Mouse (Mus musculus) left cerebral cortex, postnatal 36 days (tissue): Measurements from ENCODE around the gene Hist1h2bb. TPM values are rescaled to one million over a fixed set of nuclear protein-coding genes. Genes with fewer than 3 reads are reported as not detected.
"Not testable (repeated sequence)": the region's sequence is repeated elsewhere in the genome, so short reads cannot be mapped to it uniquely, and the experiment has no call there.

ENCODE experiments used
- DNase-seq, 2 experiments: peaks; one replicate each; pipeline ENCODE4 v3.0.0; 2021 to 2022; ENCODE audit warnings: low spot score in 2 of 2, mixed read lengths in 1 of 2
- intact Hi-C: fragments of 180-260 bp; cut with DNase I; formaldehyde crosslinking; loops from one replicate; pipeline ENCODE4 v1.15.1; 2025
- total RNA-seq, 2 experiments: library from RNA; stranded (reverse); gene quantifications; 2 replicates each; pipeline ENCODE4 v1.2.3; 2021

The Hist1h2bb gene
- total RNA-seq, 2 experiments from 2014 or later = 17.9 to 19.8 TPM

DNA sequence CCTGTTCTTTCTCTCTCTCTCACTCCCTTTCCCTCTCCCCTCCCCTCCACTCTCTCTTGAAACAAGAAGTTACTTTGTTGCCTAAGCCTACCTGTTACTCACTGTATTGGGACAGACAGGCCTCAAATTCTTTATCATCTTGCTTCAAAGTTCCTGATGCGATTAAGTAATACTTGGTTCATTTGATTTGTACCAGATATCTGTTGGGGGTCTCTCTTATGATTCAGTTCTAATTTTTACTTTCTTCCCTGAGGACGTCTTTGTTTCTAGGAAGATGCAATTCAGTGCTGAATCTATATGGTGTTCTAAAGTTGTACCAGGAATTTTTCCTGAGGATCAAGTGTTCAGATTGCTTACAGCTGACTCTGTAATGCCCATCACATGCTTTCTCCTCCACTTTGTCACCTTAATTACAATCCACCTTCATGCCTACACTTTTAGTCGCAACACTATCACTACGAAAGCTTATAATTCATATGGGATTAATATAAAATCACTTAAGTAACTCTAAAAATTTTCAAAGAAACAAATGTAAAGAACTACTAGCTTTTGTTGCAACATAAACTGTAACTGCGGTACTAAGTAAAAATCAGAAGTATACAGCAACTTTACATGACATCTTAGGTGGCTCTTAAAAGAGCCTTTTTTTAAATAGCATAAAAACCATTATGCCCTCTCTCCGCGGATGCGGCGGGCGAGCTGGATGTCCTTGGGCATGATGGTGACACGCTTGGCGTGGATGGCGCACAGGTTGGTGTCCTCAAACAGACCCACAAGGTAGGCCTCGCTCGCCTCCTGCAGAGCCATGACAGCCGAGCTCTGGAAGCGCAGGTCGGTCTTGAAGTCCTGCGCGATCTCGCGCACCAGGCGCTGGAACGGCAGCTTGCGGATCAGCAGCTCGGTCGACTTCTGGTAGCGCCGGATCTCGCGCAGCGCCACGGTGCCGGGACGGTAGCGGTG, 1.8 kb upstream of the Hist1h2bb start:
- intact Hi-C loops = loop anchor here (5.0 kb wide), 2 partner anchors 162 to 1702 kb away; partner anchors contain the start of genes Hist1h2ag, Hist1h2bj, Hist1h4d and Hist1h4i
- no peak for DNase-seq

DNA sequence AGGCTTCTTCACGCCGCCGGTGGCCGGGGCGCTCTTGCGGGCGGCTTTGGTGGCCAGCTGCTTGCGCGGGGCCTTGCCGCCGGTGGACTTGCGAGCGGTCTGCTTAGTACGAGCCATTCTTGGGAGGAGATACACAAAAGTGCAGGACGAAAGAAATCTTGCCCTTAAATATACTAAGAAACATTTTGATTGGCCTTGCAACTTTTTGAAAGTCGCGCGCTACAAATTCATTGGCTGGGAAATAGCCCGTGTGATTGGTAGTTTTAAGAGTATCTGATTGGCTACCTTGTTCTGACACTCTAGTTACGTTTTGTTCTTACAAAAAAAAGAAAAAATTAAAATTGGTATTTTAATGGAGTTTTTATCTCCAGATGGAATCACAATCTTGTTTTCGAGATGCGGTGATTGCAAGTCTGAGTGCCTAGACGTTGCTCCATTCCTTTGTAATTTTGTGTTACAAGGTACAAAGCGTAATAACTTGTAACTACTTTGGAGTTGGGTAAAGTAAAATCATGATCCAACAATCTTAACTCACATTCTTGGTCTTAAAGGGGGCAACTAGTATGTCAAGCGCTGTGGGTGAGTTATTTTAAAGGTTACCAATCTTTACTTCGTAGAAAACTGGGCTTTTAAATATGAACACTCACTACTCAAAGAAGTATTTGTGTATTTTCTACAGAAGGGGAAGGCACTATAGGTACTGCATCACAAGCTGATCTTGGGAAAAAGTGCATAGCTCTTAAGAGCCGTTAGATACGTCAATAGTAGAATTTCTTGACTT, 963 bp upstream of the Hist1h2bb start, which contains the start of gene Hist1h3c:
Gene Hist1h3c, minus strand, starts transcription at position 222 of the 781 bp plus-strand sequence.
- peak; percentile 70 to 84 for DNase-seq
- intact Hi-C loops = loop anchor here (5.0 kb wide), 1 partner anchor 1703 kb away; the partner anchor contains the start of genes Hist1h2ag, Hist1h2bj and Hist1h4i

DNA sequence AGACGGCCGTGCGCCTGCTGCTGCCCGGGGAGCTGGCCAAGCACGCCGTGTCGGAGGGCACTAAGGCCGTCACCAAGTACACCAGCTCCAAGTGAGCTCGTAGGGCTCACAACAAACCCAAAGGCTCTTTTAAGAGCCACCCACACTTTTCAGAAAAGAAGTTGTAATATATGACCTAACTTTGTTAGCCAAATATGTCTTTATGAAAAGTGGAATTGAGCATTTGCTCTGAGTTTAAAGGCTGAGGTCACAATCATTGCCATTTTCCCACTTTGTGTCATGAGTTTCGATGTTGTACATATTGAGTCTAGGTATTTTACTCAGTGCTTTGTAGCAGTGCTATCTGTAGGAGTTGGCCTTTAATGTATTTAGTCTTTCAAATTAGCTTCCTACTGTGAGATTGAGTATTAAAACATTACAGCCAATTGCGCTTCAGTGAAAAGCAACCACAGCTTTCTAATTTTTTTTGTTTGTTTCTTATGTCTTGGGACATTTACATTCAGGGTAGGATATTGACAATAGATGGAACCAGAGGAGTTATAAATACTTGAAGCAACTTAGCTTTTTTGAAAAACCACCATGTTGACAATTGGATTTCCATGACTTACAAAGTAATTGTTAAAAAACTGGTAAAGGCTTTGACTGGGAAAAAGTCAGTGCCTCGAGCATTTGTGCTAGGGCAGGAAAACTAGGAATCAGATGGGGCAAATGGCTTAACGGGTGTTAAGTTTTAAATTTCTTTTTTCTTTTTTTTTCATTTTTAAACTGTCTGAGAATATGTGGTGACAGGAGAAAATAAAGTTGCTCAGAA, 752 bp downstream of the Hist1h2bb start:
- intact Hi-C loops = loop anchor here (5.0 kb wide), 1 partner anchor 1705 kb away; the partner anchor contains the start of genes Hist1h2ag, Hist1h2bj and Hist1h4i
- DNase-seq = no peak

DNA sequence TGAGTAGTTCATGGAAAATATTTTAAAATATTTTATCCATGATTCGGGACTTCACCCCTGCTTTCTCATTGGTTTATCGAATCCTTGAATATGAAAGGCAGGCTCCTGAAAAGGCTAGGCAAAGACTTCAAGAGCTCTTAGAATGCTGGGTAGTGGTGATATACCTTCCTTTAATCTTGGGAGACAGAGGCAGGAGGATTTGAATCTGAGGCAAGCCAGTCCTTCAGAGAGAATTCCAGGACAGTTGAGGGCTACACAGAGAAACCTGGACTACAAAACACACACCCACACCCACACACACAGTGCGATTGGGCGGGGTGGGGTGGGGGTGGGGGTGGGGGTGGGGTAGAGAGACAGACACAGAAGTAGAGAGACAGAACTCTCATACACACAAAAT, 1.4 kb downstream of the Hist1h2bb start:
- no peak for DNase-seq
- intact Hi-C loops = loop anchor here (5.0 kb wide), 1 partner anchor 1706 kb away; the partner anchor contains the start of genes Hist1h2ag, Hist1h2bj and Hist1h4i

DNA sequence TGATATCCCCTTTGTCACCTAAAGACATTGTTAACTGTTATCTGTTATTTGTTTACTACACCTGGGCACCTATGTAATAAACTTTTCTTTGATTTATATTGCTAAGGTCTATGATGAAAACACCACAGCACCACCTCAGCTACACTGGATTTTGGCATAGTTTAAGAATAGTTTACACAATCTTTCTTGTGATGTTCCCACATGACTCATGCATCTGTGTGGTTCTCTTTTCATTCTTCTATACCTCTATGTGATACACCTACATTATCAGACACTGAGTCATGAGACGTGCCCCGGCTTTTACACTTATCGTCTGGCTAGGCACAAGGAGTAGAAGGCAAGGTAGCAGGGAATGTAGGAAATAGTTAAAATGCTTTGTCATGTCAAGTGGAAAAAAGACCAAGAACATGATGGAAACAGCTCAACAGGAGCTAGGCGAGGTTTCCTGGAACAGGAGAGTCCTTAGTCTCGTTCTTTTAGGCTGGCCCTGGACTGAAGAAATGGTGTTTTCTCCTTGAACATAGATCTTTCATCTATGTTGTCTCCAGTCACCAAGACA, 3.1 kb downstream of the Hist1h2bb start:
- no peak for DNase-seq
- intact Hi-C loops = loop anchor here (5.0 kb wide), 1 partner anchor 1707 kb away; the partner anchor contains the start of genes Hist1h2ag, Hist1h2bj and Hist1h4i

DNA sequence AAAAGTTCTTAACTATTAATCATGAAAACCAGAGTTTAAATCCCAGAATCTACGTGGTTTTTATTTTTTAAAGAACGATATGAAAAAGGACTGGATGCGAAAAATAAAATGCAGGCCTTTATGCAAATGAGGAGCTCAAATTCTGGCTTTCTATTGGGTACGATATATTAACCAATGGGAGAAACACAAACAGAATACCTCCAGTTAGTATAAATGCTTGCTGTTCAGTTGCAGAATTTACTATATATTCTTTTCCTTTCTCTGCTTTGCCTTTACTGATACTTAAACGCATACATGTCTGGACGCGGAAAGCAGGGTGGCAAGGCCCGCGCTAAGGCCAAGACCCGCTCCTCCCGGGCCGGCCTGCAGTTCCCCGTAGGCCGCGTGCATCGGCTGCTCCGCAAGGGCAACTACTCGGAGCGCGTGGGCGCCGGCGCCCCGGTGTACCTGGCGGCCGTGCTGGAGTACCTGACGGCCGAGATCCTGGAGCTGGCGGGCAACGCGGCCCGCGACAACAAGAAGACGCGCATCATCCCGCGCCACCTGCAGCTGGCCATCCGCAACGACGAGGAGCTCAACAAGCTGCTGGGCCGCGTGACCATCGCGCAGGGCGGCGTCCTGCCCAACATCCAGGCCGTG, 4.4 kb downstream of the Hist1h2bb start, which contains the start of gene Hist1h2ab:
Gene Hist1h2ab, plus strand, starts transcription at position 288 of the 639 bp plus-strand sequence.
- intact Hi-C loops = not testable (repeated sequence)

DNA sequence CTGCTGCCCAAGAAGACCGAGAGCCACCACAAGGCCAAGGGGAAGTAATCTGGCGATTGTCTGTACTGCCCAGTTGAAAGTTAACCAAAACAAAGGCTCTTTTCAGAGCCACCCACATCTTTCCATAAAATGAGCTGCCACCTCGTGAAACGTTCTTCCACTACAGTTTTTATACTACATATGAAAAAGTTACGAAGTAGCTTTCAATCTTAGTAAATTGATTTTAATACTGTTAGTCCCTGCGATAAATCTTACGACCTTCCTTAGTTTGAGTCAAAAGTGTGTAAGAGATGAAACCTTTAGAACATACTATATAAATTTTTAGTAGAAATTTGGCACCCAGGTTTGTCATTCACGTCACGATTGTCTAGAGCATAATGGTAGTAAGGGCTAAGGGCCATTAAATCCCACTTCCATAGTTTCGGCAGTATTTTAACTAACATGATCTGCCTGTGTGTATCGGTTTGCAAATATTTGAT, 5.0 kb downstream of the Hist1h2bb start:
- intact Hi-C loops = no loop called here
- DNase-seq = no peak

More for the DNA sequence above, 4.4 kb downstream of the Hist1h2bb start, which contains the start of gene Hist1h2ab:
- peak; percentile 59 to 68 for DNase-seq

DNA sequence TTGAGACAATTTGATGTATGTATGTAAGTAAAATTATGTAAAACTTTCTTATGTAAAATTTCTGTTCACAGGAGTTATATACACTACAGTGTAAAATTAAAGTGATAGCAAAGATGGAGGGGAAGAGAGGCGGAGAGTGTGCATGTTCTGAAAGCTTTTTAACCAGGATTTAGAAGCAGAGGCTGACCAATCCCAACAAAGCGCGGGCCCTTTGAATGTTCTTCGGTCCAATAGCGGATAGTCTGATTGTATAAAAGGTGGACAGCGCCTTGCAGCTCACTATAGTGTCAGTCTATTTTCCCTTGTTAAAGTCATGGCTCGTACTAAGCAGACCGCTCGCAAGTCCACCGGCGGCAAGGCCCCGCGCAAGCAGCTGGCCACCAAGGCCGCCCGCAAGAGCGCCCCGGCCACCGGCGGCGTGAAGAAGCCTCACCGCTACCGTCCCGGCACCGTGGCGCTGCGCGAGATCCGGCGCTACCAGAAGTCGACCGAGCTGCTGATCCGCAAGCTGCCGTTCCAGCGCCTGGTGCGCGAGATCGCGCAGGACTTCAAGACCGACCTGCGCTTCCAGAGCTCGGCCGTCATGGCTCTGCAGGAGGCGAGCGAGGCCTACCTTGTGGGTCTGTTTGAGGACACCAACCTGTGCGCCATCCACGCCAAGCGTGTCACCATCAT, 5.7 kb downstream of the Hist1h2bb start, which contains the start of gene Hist1h3b:
Gene Hist1h3b, plus strand, starts transcription at position 201 of the 675 bp plus-strand sequence.
- DNase-seq = peak; percentile 88 to 92
- intact Hi-C loops = not testable (repeated sequence)

DNA sequence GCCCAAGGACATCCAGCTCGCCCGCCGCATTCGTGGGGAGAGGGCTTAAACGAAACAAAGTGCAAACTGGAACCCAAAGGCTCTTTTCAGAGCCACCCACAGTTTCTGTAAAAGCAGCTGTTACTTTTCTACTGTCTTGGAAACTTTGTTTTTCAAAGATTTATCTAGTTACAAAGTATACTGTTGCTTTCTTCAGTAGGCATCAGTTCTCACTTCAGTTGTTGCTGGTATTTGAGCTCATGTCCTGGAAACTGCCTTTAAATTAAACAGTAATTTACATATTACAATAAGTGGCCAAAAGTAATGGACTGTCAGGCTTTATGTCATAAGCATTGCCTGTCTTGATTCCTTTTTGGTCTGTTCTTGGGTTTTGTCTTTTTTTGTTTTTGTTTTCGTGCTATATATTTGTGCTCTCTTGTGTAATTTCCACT, 6.2 kb downstream of the Hist1h2bb start:
- intact Hi-C loops = no loop called here
- no peak for DNase-seq

DNA sequence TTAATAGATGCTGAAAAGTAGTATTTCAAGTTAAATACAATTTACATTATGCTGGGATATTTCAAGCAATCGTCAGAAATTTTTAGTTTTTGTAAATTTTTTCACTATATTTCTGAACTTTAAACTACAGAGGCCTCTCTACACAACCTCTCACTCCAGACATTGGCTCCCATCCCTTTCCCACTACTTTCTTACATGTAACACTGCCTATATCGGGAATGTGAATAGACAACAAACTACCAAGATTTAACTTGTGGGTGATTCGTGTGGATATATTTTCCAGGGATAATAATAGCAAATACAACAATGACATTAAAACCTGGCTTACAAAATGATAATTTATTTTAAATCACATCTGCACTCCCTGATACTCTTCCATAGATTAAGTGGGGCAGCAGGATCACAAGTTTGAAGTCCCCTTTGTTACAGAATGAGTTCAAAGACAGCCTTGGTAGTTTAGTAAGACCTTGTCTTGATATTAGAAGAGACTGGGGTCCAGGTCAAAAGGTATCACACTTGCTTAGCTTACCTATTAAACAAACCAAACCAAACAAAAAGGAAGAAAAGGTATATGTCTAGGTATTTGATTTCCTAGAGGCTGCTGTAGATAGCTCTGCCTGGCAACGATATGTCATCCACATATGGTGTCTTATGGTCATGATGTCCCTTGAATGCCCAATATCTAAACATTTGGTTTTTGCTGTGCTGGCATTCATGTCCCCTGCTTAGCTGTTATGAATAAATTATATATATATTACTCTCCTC, 7.0 kb downstream of the Hist1h2bb start:
- intact Hi-C loops = no loop called here

DNA sequence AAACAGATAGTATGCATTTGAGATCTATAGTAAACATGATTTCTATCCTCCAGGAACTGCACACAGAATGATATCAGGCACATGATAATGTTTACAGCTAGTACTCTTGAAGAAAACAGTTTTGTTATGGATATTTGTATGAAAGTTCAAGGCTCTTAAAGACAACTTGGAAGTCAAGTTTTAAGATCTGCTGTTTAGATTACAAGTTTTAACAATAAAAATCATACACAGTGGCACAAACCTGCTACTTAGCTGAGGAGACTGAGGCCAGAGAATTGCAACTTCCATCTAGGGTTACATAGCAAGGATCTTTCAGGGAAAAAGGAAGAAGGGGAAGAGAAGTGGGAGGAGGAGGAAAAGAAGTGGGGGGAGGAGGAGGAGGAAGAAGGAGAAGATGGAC, 8.5 kb downstream of the Hist1h2bb start:
- intact Hi-C loops = loop anchor here (5.0 kb wide), 1 partner anchor 1718 kb away; the partner anchor contains the start of genes Hist1h2ah and Hist1h2bk
- no peak for DNase-seq

More for the DNA sequence above, 7.0 kb downstream of the Hist1h2bb start:
- no peak for DNase-seq

DNA sequence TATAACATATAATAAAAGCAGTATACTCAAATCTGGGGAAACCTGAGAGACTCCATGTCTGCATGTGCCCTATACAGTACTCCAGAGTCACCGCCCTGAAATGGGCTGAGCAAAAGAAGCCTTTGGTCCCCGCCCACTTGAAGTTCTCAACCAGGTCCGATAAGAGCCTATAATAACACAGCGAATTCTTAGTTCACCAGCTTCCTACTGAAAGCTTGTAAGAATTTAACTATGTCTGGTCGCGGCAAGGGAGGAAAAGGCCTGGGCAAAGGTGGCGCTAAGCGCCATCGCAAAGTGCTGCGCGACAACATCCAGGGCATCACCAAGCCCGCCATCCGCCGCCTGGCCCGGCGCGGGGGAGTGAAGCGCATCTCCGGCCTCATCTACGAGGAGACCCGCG, 10.3 kb downstream of the Hist1h2bb start, which contains the start of gene Hist1h4b:
Gene Hist1h4b, plus strand, starts transcription at position 224 of the 400 bp plus-strand sequence.
- intact Hi-C loops = loop anchor here (5.0 kb wide), 1 partner anchor 1719 kb away; the partner anchor contains the start of genes Hist1h2ah and Hist1h2bk
- peak; percentile 84 to 86 for DNase-seq

DNA sequence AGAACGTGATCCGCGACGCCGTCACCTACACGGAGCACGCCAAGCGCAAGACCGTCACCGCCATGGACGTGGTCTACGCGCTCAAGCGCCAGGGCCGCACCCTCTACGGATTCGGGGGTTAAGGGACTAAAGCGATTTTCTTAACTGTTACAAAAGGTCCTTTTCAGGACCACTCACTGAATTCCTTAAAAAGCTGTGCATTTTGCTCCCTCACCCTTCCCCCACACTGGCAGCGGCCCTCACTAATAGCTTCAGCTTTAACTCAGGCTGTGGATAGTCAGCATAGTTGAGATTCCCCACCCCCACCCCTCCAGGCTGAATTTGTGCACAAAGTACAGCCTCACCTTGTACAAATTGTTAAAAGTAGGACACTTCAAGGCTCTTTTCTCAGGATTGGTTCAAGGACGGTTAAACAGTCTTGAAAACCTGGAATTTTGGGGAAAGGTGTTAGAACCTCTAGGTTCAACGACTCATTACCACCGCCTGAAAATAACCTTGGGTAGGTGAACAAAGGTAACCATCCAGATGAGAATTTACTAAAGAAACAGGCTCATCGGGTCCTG, 10.8 kb downstream of the Hist1h2bb start:
- intact Hi-C loops = loop anchor here (5.0 kb wide), 1 partner anchor 1720 kb away; the partner anchor contains the start of genes Hist1h2ah and Hist1h2bk
- no peak for DNase-seq

DNA sequence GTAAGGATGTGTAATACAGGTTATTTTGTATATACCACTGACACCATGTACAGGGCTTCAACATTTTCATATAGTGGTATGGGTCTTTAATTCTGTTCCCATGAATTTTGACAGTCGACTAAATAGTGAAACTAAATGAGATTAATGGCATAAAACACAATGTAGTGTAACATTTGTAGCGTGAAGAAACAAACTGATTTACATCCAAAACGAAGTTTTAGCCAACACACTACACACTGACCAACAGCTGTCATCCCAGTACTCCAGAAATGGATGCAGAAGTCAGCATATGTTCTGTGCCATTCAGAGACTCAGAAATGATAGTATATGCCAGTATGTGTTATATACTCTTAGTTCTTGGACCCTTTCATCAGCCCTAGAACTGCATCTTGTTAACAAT, 11.4 kb downstream of the Hist1h2bb start:
- DNase-seq = no peak
- intact Hi-C loops = loop anchor here (5.0 kb wide), 1 partner anchor 1721 kb away; the partner anchor contains the start of genes Hist1h2ah and Hist1h2bk

DNA sequence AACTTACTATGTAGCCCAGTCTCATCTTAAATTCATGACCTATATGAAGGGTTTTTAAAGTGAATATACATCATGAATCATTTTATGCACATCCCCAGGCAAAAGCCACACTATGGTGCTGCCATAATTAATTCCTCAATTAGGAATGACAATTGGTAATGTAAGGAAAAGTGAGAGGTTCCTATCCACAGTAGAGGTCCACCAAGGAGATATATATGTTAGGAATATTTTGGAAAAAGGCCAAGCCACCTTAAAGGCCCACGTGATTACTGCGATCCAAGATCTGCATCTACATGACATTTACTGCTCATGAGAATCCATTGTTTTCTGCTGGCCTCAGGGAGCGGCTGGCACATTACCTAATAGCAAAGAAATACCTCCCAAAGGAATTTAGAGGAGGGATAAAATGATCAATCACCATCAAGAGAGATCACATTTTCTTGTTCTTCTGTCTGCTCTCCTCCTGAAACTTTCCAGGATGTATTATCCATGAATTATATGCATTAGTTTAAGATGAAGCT, 12.8 kb downstream of the Hist1h2bb start:
- intact Hi-C loops = loop anchor here (5.0 kb wide), 1 partner anchor 1722 kb away; the partner anchor contains the start of genes Hist1h2ah and Hist1h2bk

More for the DNA sequence above, 12.8 kb downstream of the Hist1h2bb start:
- DNase-seq = no peak
